Mouse (Mus musculus) kidney, postnatal 0 days (tissue): ENCODE measurements around the gene Rprd1b. TPM values are rescaled to one million over a fixed set of nuclear protein-coding genes. Genes with fewer than 3 reads are reported as not detected.

Experiments
- ATAC-seq: fragments of 200-750 bp; cut with Nextera tagmentation; replicated peaks from 2 replicates; pipeline ENCODE4 v1.8.0; 2017; ENCODE audit warnings: low read depth, moderate number of reproducible peaks, moderate TSS enrichment, moderate library complexity; ENCODE audit not compliant: low FRiP score
- DNase-seq: peaks from one replicate; pipeline ENCODE4 v3.0.0-alpha.2; 2016; ENCODE audit warnings: low spot score
- H3K27ac ChIP-seq: fragments of 300-500 bp; sonication (generic); 2 replicates; pipeline ENCODE4 v1.5.1; 2014; ENCODE audit warnings: mild to moderate bottlenecking
- H3K27me3 ChIP-seq: fragments of 300-500 bp; sonication (generic); 2 replicates; pipeline ENCODE4 v1.6.1; 2014; ENCODE audit warnings: low read length, mixed read lengths; ENCODE audit not compliant: insufficient read depth
- H3K36me3 ChIP-seq: fragments of 300-500 bp; sonication (generic); 2 replicates; pipeline ENCODE4 v1.6.1; 2014; ENCODE audit warnings: low read length, mixed read lengths; ENCODE audit not compliant: insufficient read depth
- H3K4me1 ChIP-seq: fragments of 300-500 bp; sonication (generic); replicated peaks from 2 replicates; pipeline ENCODE4 v1.6.1; 2014; ENCODE audit warnings: antibody characterized with exemption, low read length, mixed read lengths; ENCODE audit not compliant: insufficient read depth
- H3K4me2 ChIP-seq: fragments of 300-500 bp; sonication (generic); 2 replicates; pipeline ENCODE4 v1.6.1; 2014; ENCODE audit warnings: mild to moderate bottlenecking, low read length, moderate library complexity, mixed read lengths
- H3K4me3 ChIP-seq: fragments of 300-500 bp; sonication (generic); replicated peaks from 2 replicates; pipeline ENCODE4 v1.5.1; 2014; ENCODE audit warnings: low read depth, low read length
- H3K9ac ChIP-seq: fragments of 300-500 bp; sonication (generic); 2 replicates; pipeline ENCODE4 v1.6.1; 2014; ENCODE audit warnings: low read depth, low read length
- H3K9me3 ChIP-seq: fragments of 300-500 bp; sonication (generic); replicated peaks from 2 replicates; pipeline ENCODE4 v1.6.1; 2016; ENCODE audit warnings: low read length, inconsistent platforms, mixed read lengths
- CTCF ChIP-seq: IDR thresholded peaks from 2 replicates; pipeline ENCODE4 v1.5.1; 2016; ENCODE audit warnings: antibody characterized with exemption, low read depth, mild to moderate bottlenecking, moderate library complexity
- WGBS: fragments of 180-500 bp; shearing (Covaris S2); extraction: QIAGEN DNeasy Blood & Tissue Kit; methylation state at CpG from one replicate; pipeline ENCODE4 v1.1.7; 2014; 5-methylcytosine and 5-hydroxymethylcytosine counted together
- polyA plus RNA-seq: library from polyadenylated mRNA; unstranded; fragments of >200 nt; fragmentation: Nextera tagmentation; extraction: Ambion mirVana; gene quantifications from 2 replicates; pipeline ENCODE4 v1.2.1, GENCODE M21; 2015

The Rprd1b gene
- polyA plus RNA-seq, 1 experiment from 2014 or later: 29.6 TPM

- peaks cover 8% of the 10 kb centered on the region for H3K36me3 ChIP-seq
- DNase-seq (no peak), ATAC-seq (no peak)
- no peaks in the 10 kb centered on the region for H3K27me3 ChIP-seq
- TF ChIP-seq CTCF: no peak
- no peak overlapping the region for H3K9ac ChIP-seq
- no peak overlapping the region for H3K4me3 ChIP-seq
- no peaks in the 10 kb centered on the region for H3K9me3 ChIP-seq
- 90% methylated on average over 4 of the region's 4 CpGs for WGBS
- H3K4me1 ChIP-seq: peaks cover 12% of the 10 kb centered on the region; the same call in 1 of the 2 replicates
- no peak overlapping the region for H3K27ac ChIP-seq
- H3K4me2 ChIP-seq: no peak overlapping the region
Measured at GRCm38 (mm10) chr2:158119145-158119544, 90.8 kb downstream of the Rprd1b start.

GRCm38 (mm10) chr2:158120211-158120610 lies 91.9 kb downstream of the Rprd1b start:
- H3K4me3 ChIP-seq: no peak overlapping the region
- no peak overlapping the region for H3K4me2 ChIP-seq
- H3K9me3 ChIP-seq: no peaks in the 10 kb centered on the region
- H3K36me3 ChIP-seq: peaks cover 10% of the 10 kb centered on the region
- no peaks in the 10 kb centered on the region for H3K27me3 ChIP-seq
- H3K4me1 ChIP-seq: peaks cover 11% of the 10 kb centered on the region; the same call in 1 of the 2 replicates
- no peak for ATAC-seq
- no peak overlapping the region for H3K27ac ChIP-seq
- no peak for TF ChIP-seq CTCF
- H3K9ac ChIP-seq: no peak overlapping the region
- no peak for DNase-seq
- WGBS: 89% methylated on average over 8 of the region's 8 CpGs

- no peak for DNase-seq
- 88% methylated on average over 3 of the region's 3 CpGs for WGBS
- H3K9ac ChIP-seq: no peak overlapping the region
Measured at GRCm38 (mm10) chr2:158120868-158121267, 92.6 kb downstream of the Rprd1b start.

GRCm38 (mm10) chr2:158121645-158122326 lies 93.5 kb downstream of the Rprd1b start:
- H3K4me3 ChIP-seq: no peak overlapping the region
- TF ChIP-seq CTCF: no peak
- no peaks in the 10 kb centered on the region for H3K9me3 ChIP-seq
- H3K27me3 ChIP-seq: no peaks in the 10 kb centered on the region
- H3K4me2 ChIP-seq: no peak overlapping the region
- 0 out of 2 replicates have a peak overlapping the region, but pooled peaks have one; percentile 10 for H3K9ac ChIP-seq
- ATAC-seq (peak; percentile 72), DNase-seq (peak; percentile 69)
- peak overlapping the region; percentile 68 for H3K27ac ChIP-seq
- peaks cover 6% of the 10 kb centered on the region; the same call in 1 of the 2 replicates for H3K4me1 ChIP-seq
- WGBS: 32% methylated on average over 12 of the region's 12 CpGs
- peaks cover 10% of the 10 kb centered on the region for H3K36me3 ChIP-seq

More at GRCm38 (mm10) chr2:158120868-158121267, 92.6 kb downstream of the Rprd1b start:
- H3K9me3 ChIP-seq: no peaks in the 10 kb centered on the region
- peaks cover 11% of the 10 kb centered on the region; the same call in 1 of the 2 replicates for H3K4me1 ChIP-seq
- no peak for TF ChIP-seq CTCF
- no peak for ATAC-seq
- peaks cover 10% of the 10 kb centered on the region for H3K36me3 ChIP-seq
- H3K4me3 ChIP-seq: no peak overlapping the region
- no peak overlapping the region for H3K4me2 ChIP-seq
- H3K27ac ChIP-seq: no peak overlapping the region
- H3K27me3 ChIP-seq: no peaks in the 10 kb centered on the region

- H3K4me2 ChIP-seq: no peak overlapping the region
- DNase-seq (no peak), ATAC-seq (no peak)
- H3K27ac ChIP-seq: no peak overlapping the region
- H3K4me3 ChIP-seq: no peak overlapping the region
- WGBS: 78% methylated on average over 6 of the region's 6 CpGs
- H3K4me1 ChIP-seq: peaks cover 5% of the 10 kb centered on the region; the same call in 1 of the 2 replicates
- no peak for TF ChIP-seq CTCF
- H3K36me3 ChIP-seq: peaks cover 2% of the 10 kb centered on the region; the same call in 1 of the 2 replicates
- H3K9ac ChIP-seq: no peak overlapping the region
- no peaks in the 10 kb centered on the region for H3K9me3 ChIP-seq
- no peaks in the 10 kb centered on the region for H3K27me3 ChIP-seq
Measured at GRCm38 (mm10) chr2:158122814-158123213, 94.5 kb downstream of the Rprd1b start.

- peaks cover 10% of the 10 kb centered on the region; the same call in 1 of the 2 replicates for H3K4me1 ChIP-seq
- H3K27ac ChIP-seq: no peak overlapping the region
- ATAC-seq: no peak
Measured at GRCm38 (mm10) chr2:158127245-158127644, 98.9 kb downstream of the Rprd1b start.

More at GRCm38 (mm10) chr2:158127245-158127644, 98.9 kb downstream of the Rprd1b start:
- H3K9me3 ChIP-seq: no peaks in the 10 kb centered on the region
- no peak overlapping the region for H3K4me3 ChIP-seq
- 0 out of 2 replicates have a peak, but pooled peaks cover 8% of the 10 kb centered on the region for H3K36me3 ChIP-seq
- no peak for TF ChIP-seq CTCF
- no peak overlapping the region for H3K4me2 ChIP-seq
- DNase-seq: no peak
- no peaks in the 10 kb centered on the region for H3K27me3 ChIP-seq
- no peak overlapping the region for H3K9ac ChIP-seq
- 83% methylated on average over 6 of the region's 6 CpGs for WGBS
